In genomic region chr1:191955101-191955500, GRCm38 (mm10) we compare ENCODE assay signal across 10 mouse cellular contexts. TPM values are rescaled to one million over a fixed set of nuclear protein-coding genes. Genes with fewer than 3 reads are reported as not detected.
DNase-seq lines count a peak whose midpoint lies in the region; ATAC-seq lines count a peak whose summit lies in the region.
"Had no signal": no experiment of that assay in that cellular context is flagged by ENCODE, and none has a peak within 500 bp of the region (broad histone marks: within the 10 kb centered on the region; RNA-seq: fewer than 3 reads in every experiment).

No protein-coding gene starts in this region.

- no peak overlapping the region for H3K4me3 ChIP-seq in kidney, embryonic 14.5 days (ENCODE audit: low read length)
- H3K4me3 ChIP-seq in midbrain, embryonic 13.5 days (replicated peaks), result no peak overlapping the region
- H3K4me3 ChIP-seq: erythroblast, embryonic 14.5 days; neural tube, embryonic 13.5 days had no signal

- peak overlapping the region; percentile 37; the same call in 1 of the 2 replicates for H3K27ac ChIP-seq in kidney, embryonic 14.5 days (ENCODE audit: low read depth, low read length)
- H3K27ac ChIP-seq in midbrain, embryonic 13.5 days, result no peak overlapping the region

- ATAC-seq in kidney, embryonic 14.5 days (ENCODE audit: low FRiP score, low TSS enrichment), result no peak; the same call in 1 of the 2 replicates
- peak; percentile 76 for ATAC-seq in megakaryocyte, adult 5-6 weeks (ENCODE audit: poor library complexity, severe bottlenecking)
- ATAC-seq in midbrain, embryonic 13.5 days, result no peak

- no peak overlapping the region for H3K4me2 ChIP-seq in kidney, embryonic 14.5 days (replicated peaks; ENCODE audit: low read depth, low read length)
- no peak overlapping the region for H3K4me2 ChIP-seq in midbrain, embryonic 13.5 days (replicated peaks)
- H3K4me2 ChIP-seq: neural tube, embryonic 13.5 days had no signal

- H3K4me1 ChIP-seq in kidney, embryonic 14.5 days (ENCODE audit: control insufficient read depth, insufficient read depth, low read length), result no peaks in the 10 kb centered on the region
- no peaks in the 10 kb centered on the region for H3K4me1 ChIP-seq in midbrain, embryonic 13.5 days (replicated peaks)
- H3K4me1 ChIP-seq: neural tube, embryonic 13.5 days had no signal

- peak; percentile 33 for DNase-seq in gastrocnemius, postnatal 25 days
- DNase-seq in gastrocnemius, postnatal 10 days, result no peak
- DNase-seq in heart, adult 11 months, result peak; percentile 99
- no peak for DNase-seq in frontal cortex, postnatal 10 days (ENCODE audit: low spot score in 2 of 2)
- no peak for DNase-seq in layer of hippocampus, adult 18-20 months (ENCODE audit: low spot score in 2 of 2)

- H3K9ac ChIP-seq in kidney, embryonic 14.5 days (ENCODE audit: low read depth, low read length), result no peak overlapping the region
- no peak overlapping the region for H3K9ac ChIP-seq in midbrain, embryonic 13.5 days (replicated peaks)
- H3K9ac ChIP-seq: neural tube, embryonic 13.5 days had no signal

- 61% methylated on average over 3 of the region's 3 CpGs for WGBS in kidney, embryonic 14.5 days
- 70% methylated on average over 3 of the region's 3 CpGs for WGBS in midbrain, embryonic 13.5 days

- H3K36me3 ChIP-seq in kidney, embryonic 14.5 days (ENCODE audit: control insufficient read depth, insufficient read depth, low read length), result no peaks in the 10 kb centered on the region
- H3K36me3 ChIP-seq in midbrain, embryonic 13.5 days, result no peaks in the 10 kb centered on the region
- H3K36me3 ChIP-seq: neural tube, embryonic 13.5 days had no signal

- no peaks in the 10 kb centered on the region for H3K27me3 ChIP-seq in kidney, embryonic 14.5 days (ENCODE audit: control insufficient read depth, insufficient read depth, low read length)
- H3K27me3 ChIP-seq in midbrain, embryonic 13.5 days, result no peaks in the 10 kb centered on the region
- H3K27me3 ChIP-seq: neural tube, embryonic 13.5 days had no signal

- H3K9me3 ChIP-seq in kidney, embryonic 14.5 days (ENCODE audit: control insufficient read depth, low read length), result no peaks in the 10 kb centered on the region
- no peaks in the 10 kb centered on the region for H3K9me3 ChIP-seq in midbrain, embryonic 13.5 days
- H3K9me3 ChIP-seq: neural tube, embryonic 13.5 days had no signal

RNA-seq across cellular contexts. Expression of gene Rd3, which starts 22.1 kb away (rescaled TPM):
- under 1 TPM in 1 of 2 experiments, not detected in 1; 0.15 TPM for total RNA-seq in gastrocnemius, postnatal 25 days (2021)
- under 1 TPM in 1 of 2 experiments, not detected in 1; 0.20 TPM for total RNA-seq in gastrocnemius, postnatal 10 days (2021)
- 0.20 and 0.27 TPM in 2 replicates for polyA plus RNA-seq in kidney, embryonic 14.5 days (2014; fragmentation: Nextera tagmentation; extraction: Ambion mirVana)
- total RNA-seq in megakaryocyte, adult 5-6 weeks (2015), result 0.18 and 0.38 TPM in 2 replicates
- 0.22 TPM in 1 of 2 replicates, not detected in the other for total RNA-seq in megakaryocyte, adult 5-6 weeks (2017)
- polyA plus RNA-seq in midbrain, embryonic 13.5 days (2015; fragmentation: Nextera tagmentation; extraction: Ambion mirVana), result 1.8 and 3.1 TPM in 2 replicates
- total RNA-seq in layer of hippocampus, adult 18-20 months (2021), result under 1 TPM; 0.35 to 0.46 TPM
- polyA plus RNA-seq: erythroblast, embryonic 14.5 days had no signal

RNA-seq across cellular contexts. Expression of gene Slc30a1, which starts 48.5 kb away (rescaled TPM):
- total RNA-seq in gastrocnemius, postnatal 25 days (2021), result 1 to 10 TPM; 4.9 to 8.4 TPM
- 1 to 10 TPM; 7.5 to 8.9 TPM for total RNA-seq in gastrocnemius, postnatal 10 days (2021)
- 2.0 and 2.4 TPM in 2 replicates for polyA plus RNA-seq in kidney, embryonic 14.5 days (2014; fragmentation: Nextera tagmentation; extraction: Ambion mirVana)
- 10.1 TPM in 2 replicates for total RNA-seq in megakaryocyte, adult 5-6 weeks (2015)
- 11.2 and 12.1 TPM in 2 replicates for total RNA-seq in megakaryocyte, adult 5-6 weeks (2017)
- polyA plus RNA-seq in midbrain, embryonic 13.5 days (2015; fragmentation: Nextera tagmentation; extraction: Ambion mirVana), result 1.8 and 2.1 TPM in 2 replicates
- total RNA-seq in layer of hippocampus, adult 18-20 months (2021), result 10 to 100 TPM; 27.1 to 30.5 TPM

Comparison
In these comparisons a context has a peak if more than half of its experiments do, and no peak if none do; other contexts are left out.
1. DNase-seq: peak in gastrocnemius, postnatal 25 days (single experiment) and heart, adult 11 months (single experiment); none in gastrocnemius, postnatal 10 days (single experiment), frontal cortex, postnatal 10 days (0 of 2) and layer of hippocampus, adult 18-20 months (0 of 2).